Mouse (Mus musculus) embryo, embryonic 9.5 days (tissue): ENCODE data around the gene Gm49776.

Experiments
- DNase-seq: peaks from one replicate; pipeline ENCODE4 v3.0.0-alpha.2; 2017; ENCODE audit errors: extremely low spot score

Gene Gm49776

DNA sequence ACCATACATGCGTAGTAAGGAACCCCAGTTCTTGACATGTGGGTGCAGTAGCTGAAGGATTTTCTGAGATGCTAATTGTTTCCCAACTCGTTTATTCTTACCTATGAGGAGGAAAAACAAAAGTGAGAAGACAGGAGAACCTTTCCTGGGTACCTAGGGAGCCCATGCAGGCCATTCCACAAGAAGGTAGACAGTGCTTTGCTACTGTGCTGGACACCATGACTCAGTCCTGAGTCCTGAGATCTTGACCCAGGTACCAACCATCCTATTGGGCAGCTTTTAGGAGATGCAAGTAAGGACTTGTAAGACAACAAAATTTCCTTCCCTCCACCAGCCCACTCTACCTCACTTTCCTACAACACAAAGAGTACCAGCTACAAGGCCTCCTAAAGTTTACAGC, at the start of gene Gm49776:
Gene Gm49776, minus strand, starts transcription at position 101 of the 400 bp plus-strand sequence.
- no peak for DNase-seq

DNA sequence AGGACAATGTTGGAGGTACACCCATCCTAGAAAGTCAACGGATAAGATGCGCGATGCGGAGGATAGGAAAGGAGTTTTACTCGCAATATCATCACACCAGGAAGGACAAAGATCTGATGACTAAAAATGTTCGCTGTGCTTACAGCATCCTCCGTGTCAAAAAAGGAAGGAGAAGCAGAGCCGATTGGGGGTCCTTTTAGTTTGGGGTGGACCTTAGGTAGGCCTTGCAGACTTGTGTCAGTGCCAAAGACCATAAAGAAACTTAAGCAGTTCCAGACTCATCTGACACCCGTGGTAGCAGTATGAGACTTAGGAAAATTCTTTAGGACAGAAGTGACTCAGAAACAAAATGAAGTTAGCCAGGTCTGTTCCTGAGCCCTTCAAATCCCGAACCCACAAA, 31.5 kb upstream of the Gm49776 start:
- DNase-seq = peak; percentile 20

DNA sequence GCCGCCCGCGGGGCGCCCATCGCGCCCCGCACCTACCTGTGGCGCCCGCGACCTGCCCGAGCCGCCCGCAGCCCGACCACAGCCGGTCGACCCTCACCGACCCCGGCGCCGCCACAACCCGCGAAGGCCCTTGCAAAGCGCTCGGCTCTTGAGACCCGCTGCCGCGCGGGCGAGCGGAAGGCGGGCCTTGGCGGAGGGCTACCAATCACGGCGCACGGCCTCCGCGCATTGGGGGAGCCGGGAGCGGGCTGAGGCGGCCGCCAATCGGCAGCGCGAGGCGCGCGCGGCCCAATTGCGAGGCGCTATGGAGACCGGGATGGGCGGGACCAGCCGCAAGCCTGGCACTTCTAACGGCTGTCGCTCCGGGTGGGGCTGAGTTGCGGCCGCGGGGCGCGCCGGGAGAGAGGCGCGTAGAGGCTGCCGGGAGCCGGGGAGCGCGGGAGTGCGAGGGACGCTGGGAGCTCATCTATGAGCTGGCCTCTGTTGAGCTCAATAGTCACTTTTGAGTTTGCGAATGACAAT, 31.0 kb upstream of the Gm49776 start, which contains the start of gene Dgcr8:
Gene Dgcr8, minus strand, starts transcription at position 180 of the 522 bp plus-strand sequence.
- peak; percentile 97 for DNase-seq

DNA sequence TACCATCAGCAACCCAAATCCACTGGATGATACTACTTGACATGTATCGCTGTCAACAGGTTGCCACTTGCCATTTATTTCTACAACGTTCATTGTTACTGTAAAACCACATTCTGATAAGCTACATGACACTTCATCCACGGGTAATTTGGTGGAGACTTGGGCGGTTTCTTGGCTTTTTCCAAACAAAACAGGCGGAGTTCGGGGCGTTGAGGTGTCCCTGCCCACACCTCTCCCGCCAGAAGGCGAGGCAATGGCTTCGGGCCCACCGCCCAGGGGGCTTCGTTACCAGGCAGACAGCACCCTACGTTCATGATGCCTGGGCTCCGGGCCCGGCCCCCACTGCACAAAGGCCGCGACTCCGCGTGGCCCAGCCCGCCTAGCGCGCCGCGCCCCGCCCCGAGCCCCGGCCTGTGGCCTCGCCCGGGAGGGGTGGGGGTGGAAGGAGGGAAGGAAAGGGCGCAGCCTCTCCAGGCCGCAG, 30.5 kb upstream of the Gm49776 start:
- DNase-seq = no peak

DNA sequence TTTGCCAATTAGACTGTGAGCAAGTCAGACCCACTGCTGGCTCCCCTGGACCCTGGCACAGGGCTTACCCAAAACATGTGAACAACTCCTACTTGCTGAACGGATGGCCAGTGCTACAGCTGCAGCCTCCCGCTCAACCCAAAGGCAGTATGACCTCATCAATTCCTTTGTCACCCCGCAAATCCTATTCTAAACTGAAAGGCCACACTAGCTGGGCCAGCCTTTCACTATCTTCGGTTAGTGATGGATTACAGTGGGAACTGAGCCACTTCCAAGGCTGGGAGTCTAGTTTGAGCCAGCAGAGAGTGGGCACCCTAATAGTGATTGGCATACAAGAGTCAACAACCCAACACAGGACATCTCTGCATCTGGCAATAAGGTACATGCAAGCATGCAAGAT, 30.0 kb upstream of the Gm49776 start:
- peak; percentile 39 for DNase-seq

DNA sequence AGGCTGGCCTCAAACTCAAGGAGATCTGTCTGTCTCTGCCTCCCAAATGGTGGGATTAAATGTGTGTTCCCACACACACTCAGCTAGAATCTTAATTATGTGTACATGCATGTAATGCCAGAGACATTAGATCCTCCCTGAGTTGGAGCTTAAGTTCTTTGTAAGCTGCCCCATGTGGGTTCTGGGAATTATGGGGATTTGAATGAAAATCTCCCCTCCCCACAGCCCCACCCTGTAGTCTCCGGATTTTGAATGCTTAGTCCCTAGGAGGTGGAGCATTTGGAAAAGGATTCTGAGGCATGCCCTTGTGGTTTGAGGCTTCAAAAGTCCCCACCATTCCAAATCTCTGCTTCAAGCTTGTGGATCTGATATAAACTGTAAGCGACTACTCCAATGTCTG, 17.0 kb upstream of the Gm49776 start:
- DNase-seq = no peak

DNA sequence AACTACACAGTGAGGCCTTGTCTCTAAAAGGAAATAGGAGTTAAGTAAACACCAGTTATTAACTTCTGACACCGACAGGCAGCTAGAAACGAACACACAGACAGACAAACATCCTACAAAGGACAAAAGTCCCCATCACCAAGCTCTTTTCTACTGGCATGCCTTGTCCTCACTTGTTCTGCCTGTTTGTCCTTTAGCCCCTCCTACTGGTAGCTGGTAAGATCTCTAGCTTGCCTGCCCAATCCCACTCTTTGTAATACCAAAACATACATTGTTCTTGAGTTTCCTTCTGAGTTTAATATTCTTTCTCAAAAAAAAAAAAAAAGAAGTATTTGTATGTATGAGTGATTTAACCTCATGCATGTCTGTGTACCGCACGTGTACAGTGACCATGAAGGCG, 10.1 kb upstream of the Gm49776 start:
- no peak for DNase-seq

DNA sequence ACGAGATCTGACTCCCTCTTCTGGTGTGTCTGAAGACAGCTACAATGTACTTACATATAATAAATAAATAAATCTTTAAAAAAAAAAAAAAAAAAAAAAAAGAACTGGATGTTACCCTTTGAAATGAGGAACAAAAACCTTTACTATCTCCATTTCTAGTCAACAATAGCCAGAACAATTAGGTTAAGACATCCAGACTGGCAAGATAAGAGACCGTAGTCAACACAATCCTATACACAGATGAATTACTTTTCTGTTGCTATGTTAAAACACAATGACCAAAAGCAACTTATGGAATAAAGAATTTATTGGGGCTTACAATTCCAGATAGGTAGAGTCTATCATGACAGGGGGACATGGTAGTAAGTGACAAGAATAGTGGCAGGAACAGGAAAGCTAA, 6.9 kb upstream of the Gm49776 start:
- no peak for DNase-seq

DNA sequence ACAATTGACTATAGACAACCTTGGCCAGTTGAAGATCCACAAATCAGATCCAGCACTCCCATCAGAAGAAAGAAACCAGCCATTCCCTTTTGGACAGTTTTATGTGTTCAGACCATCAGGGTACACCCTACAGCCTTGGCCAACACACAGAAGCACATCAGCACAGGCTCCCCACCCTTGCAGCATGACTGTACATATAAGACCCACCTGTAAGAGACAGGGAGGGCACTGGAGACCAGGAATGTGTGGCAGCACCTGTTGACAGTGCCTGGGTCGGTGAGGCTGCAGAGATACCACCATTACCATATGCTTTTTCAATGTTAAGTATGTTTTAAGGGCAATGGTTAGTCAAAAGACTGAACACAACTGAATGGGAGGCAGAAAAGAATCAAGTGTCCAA, 4.3 kb downstream of the Gm49776 start:
- no peak for DNase-seq

DNA sequence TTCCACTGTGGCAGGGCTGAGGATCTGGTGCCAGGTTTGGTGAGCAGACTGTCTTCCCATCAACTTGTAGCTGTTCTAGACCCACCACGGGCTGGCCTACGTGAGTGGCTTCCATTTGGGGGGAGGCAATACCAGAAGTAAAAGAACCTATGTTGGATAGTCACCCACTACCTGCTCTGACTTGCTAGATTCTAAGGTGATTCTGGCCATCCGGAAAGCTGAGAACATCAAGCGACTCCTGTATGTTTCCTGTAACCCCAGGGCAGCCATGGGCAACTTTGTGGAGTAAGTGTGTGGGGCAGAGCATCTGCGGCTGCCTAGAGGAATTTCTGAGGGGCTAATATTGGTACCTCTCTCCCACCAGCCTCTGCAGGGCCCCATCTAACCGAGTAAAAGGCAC, 5.4 kb downstream of the Gm49776 start:
- DNase-seq = no peak

DNA sequence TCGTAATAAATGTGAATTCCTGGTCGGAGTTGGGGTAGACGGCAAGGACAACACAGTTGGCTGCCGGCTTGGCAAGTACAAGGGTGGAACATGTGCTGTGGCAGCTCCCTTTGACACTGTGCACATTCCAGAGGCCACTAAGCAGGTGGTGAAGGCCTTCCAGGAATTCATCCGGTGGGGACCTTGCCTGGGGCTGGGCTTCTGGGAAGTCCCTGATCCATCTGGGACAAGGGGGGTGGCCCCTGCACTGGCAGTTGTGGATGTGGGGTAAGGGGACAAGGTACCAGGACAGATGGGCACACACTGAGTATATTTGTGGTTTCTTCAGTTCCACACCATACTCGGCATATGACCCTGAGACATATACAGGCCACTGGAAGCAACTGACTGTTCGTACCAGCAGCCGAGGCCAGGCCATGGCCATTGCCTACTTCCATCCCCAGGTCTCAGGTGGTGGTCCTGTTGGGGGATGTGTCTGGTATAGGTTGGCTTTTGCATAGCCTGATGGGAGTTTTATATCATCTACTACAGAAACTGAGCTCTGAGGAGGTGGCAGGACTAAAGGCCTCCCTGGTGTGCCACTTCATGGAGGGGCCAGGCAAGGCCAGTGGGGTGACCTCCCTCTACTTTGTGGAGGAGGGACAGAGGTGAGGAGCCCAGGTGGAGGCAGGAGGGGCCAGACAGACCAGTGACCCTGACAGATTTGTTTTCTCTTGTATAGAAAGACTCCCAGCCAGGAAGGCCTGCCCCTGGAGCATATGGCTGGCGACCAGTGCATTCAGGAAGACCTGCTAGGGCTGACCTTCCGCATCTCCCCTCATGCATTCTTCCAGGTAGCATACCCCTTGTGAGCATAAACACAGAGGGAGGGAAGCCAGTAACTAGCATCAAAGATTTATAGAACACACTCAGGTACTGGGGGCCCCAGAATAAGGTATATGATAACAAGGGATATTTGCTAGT, 7.0 kb downstream of the Gm49776 start:
- peak; percentile 31 for DNase-seq

DNA sequence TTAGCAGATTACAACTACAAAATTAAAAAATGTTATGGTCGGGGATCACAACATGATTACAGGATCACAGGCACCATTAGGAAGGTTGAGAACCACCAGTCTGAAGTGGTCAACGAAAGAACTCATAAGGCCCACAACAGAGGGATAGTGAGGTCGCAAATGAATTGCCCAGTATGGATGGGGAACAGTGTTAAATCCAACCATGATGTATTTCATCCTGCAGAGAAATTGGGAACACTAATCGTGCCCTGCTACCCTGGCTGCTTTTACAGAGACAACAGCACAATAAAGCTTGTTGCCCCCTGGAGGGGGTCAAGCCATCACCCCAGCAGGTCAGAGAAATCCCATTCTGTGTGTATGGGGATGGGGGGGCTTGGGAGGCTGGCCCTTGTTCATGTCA, 7.9 kb downstream of the Gm49776 start:
- DNase-seq = no peak

DNA sequence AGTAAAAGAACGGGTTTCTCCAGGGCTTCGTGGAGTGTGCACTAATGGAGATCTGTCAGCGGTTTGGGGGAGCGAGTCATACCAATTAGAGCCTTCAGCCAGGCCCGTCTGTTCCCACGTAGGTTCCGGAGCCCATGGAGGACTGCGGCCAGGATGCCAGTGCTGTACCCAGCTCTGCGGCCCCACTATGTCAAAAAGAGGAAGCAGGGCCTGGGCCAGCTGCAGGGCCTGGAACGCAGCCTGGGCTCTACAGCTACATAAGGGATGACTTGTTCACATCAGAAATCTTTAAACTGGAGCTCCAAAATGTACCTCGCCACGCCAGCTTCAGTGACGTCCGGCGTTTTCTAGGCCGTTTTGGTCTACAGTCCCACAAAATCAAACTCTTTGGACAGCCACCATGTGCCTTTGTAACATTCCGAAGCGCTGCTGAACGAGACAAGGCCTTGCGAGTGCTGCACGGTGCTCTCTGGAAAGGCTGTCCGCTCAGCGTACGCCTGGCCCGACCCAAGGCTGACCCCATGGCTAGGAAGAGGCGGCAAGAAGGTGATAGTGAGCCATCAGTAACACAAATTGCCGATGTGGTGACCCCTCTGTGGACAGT, 8.7 kb downstream of the Gm49776 start:
- peak; percentile 44 for DNase-seq

DNA sequence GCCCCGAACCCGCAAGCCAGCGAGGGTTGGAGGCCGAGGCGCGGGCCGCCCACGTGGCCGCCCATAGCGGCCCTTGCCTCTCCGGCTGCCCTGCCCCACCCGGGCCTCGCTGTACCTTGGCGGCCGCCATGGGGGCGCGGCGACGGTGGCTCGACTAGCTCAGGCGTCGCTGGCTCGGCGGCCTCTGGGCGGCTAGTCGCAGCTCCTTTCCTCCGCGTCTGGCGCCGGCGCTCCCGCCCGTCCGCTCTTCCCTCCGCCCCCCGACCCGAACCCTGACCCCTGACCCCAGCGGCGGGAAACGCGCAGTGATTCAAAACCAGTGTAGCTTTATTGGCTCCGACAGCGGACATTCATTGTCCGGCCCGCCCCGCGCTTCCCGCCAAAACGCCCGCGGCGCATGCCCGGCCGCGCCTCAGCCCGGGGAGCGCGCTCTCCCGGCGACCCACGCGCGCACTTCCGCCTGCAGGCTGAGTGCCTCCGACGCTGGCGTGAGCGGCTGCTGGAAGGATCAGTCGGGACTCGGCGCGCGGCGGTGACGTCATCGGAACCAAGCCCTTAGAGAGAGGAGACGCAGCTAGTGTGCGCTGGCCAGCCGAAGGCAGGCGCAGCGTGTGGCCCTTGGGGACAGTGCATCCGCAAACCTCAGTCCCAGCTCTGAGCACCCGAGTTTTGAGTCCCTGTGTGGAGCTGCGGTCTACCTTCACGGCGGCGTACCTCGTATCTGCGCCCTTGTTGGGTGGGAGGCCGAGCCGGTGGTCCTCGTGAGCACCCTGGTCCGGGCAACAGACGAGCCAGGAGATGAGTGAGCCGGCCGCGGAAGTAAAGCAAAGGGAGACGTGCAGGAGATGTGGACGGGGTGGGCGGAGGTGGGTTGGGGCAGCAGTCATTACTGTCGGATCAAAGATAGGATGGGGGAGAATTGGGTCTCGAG, 9.4 kb downstream of the Gm49776 start, which contains the start of the genes Trmt2a and Ranbp1:
Gene Trmt2a, plus strand, starts transcription at position 247 of the 931 bp plus-strand sequence.
Gene Ranbp1, minus strand, starts transcription at position 300 of the 931 bp plus-strand sequence.
- peak; percentile 99 for DNase-seq

DNA sequence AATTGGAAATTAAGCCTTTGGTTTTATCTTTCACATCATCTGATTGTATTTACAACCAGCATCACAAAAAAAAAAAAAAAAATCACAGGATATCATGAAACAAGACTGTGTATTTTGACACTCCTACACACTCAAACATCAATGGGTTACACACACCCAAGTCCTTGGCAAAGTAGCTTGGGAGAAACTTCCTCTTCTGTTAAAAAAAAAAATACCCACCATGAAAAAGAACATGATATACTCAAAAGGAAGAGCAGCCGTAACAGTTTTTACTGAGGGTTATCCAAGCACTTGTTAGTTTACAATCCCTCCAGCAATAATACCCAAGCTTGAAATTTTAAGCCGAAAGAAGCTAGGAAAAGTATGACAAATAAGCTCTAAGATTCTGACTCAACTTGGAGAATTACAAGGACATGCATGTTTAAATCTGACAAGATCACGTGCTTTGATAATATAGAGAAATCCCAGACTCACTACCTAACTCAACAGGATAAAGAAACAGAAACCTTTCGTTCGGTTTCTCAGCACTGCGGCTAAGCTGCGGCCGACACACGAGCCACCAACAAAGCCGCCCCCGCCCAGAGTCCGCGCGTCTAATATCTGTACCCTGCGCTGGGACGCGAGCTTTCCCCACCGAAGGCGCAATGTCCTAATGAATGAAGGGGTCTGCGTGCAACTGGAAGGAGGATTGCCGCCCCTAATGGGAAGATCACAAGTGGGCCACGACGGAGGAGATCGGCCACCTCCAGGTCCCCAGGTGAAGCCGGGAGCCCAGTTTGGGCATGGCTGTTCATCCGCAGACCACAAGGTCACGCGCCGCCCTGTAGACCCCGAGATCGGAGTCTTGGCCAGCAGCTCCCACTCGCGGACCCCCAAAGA, 10.4 kb downstream of the Gm49776 start:
- no peak for DNase-seq

DNA sequence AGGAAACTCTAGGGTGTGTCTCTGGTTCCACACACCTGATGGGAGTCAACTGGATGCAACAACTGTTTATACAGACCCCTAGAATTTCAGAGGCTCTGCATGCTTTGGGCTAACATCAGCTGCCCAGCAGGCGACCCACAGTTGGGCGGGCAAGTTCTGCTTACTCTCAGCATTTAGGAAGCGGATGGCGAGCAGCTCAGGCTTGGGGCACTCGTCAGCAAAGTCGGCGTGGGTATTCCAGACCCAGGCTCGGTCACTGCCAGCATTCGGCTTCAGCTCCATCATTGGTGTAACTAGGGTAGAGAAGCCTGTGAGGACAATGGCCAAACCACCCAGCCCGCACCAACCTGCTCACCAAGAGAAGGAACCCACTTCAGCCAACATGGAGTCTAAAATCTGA, 16.5 kb downstream of the Gm49776 start:
- DNase-seq = no peak

DNA sequence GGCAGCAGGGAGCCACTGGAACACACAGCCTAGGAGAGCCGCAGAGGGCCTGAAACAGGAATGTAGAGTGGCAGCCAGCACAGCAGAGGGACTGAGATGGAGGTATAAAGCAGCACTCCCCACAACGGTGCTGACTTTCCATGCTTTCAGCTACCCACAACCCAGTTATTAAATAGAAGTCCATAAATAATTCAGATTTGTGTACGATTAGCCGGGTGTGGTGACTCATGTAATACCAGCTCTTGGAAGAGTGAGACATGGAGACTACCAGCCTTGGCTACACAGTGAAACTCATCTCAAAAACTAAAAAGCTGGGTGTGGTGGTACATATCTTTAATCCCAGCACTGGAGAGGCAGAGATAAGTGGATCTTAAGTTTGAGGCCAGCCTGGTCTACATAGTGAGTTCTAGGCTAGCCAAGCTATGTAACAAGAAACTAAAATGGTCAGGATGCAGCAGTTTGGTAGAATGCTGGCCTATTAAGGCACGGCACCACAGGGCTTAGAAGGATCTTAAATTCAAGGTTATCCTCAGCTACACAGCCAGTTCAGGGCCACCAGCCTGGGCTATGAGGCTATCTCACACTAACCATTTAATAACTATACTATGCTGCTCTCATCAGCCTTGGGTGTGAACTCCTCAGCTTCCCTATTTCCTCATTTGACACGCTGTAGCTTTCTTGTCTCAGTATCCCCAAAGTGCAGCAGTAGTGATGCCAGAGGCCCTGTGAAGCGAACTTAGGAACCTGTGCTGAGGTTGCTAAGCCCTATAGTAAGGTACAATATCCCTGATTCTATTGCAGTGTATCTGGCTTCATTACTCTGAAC, 21.2 kb downstream of the Gm49776 start:
- DNase-seq = no peak

DNA sequence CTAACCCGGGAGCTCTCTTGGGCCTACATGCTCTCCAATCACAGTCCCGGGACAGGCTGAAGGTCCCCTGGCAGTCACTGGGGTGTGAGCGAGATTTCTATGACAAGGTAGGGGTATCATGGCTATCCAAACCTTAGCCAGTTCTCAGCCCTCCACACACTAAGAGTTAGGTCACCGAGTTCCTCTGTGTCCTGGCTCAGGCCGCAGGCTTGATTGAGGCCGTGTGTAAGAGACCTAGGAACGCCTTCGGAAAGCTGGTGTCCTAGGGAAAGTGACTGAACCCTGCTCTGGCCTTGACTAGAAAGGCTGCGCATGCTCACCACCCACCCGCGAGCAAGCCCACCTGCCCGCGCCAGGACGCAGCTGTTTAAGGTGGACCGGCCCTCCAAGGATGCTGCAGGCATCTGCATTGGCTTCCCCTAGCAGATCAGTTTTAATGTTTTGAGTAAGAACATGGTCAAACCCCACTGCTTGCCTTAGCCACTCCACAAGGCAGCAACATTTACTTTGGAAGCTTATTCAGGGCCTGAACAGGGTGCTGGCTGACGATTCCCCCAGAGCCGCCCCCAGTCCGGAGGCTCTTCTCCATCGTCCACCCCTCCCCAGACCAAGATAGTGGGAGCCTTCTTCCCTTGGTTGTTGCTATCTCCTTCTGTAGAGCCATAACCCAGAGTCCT, 22.6 kb downstream of the Gm49776 start:
- DNase-seq = peak; percentile 73
